Mouse (Mus musculus) embryonic facial prominence, embryonic 15.5 days (tissue): ENCODE data around the gene Prl7a2. TPM values are rescaled to one million over a fixed set of nuclear protein-coding genes. Genes with fewer than 3 reads are reported as not detected.

Experiments used
- ATAC-seq: fragments of 200-750 bp; cut with Nextera tagmentation; 2 replicates; pipeline ENCODE4 v1.8.0; 2017; ENCODE audit warnings: low read depth, moderate TSS enrichment; ENCODE audit not compliant: insufficient number of reproducible peaks, low FRiP score, low TSS enrichment
- H3K27ac ChIP-seq: fragments of 300-500 bp; sonication (generic); replicated peaks from 2 replicates; pipeline ENCODE4 v1.5.1; 2015; ENCODE audit warnings: mild to moderate bottlenecking, inconsistent platforms
- H3K27me3 ChIP-seq: fragments of 300-500 bp; sonication (generic); 2 replicates; pipeline ENCODE4 v1.6.1; 2015; ENCODE audit warnings: inconsistent platforms
- H3K36me3 ChIP-seq: fragments of 300-500 bp; sonication (generic); 2 replicates; pipeline ENCODE4 v1.6.1; 2015; ENCODE audit warnings: mild to moderate bottlenecking, inconsistent platforms
- H3K4me1 ChIP-seq: fragments of 300-500 bp; sonication (generic); 2 replicates; pipeline ENCODE4 v1.6.1; 2015; ENCODE audit warnings: inconsistent platforms
- H3K4me2 ChIP-seq: fragments of 300-500 bp; sonication (generic); replicated peaks from 2 replicates; pipeline ENCODE4 v1.6.1; 2015; ENCODE audit warnings: mild to moderate bottlenecking, inconsistent platforms
- H3K4me3 ChIP-seq: fragments of 300-500 bp; sonication (generic); replicated peaks from 2 replicates; pipeline ENCODE4 v1.5.1; 2015; ENCODE audit warnings: mild to moderate bottlenecking, inconsistent platforms
- H3K9ac ChIP-seq: fragments of 300-500 bp; sonication (generic); 2 replicates; pipeline ENCODE4 v1.6.1; 2015; ENCODE audit warnings: inconsistent platforms
- H3K9me3 ChIP-seq: fragments of 300-500 bp; sonication (generic); replicated peaks from 2 replicates; pipeline ENCODE4 v1.6.1; 2016; ENCODE audit warnings: inconsistent platforms
- WGBS: fragments of 180-500 bp; shearing (Covaris S2); methylation state at CpG from one replicate; pipeline ENCODE4 v1.1.7; 2015; 5-methylcytosine and 5-hydroxymethylcytosine counted together
- polyA plus RNA-seq: library from polyadenylated mRNA; unstranded; fragments of >200 nt; fragmentation: Nextera tagmentation; extraction: Ambion mirVana; gene quantifications from 2 replicates; pipeline ENCODE4 v1.2.1, GENCODE M21; 2015

Gene Prl7a2
- not detected in 2 replicates for polyA plus RNA-seq

- Histone ChIP-seq H3K4me3 (no peak within 1 kb of the TSS), H3K27ac (no peak within 1 kb of the TSS), H3K4me1 (no peaks in the 10 kb centered on the region), H3K36me3 (no peaks in the 10 kb centered on the region), H3K4me2 (no peak within 1 kb of the TSS), H3K9me3 (no peaks in the 10 kb centered on the region), H3K9ac (no peak within 1 kb of the TSS), H3K27me3 (no peaks in the 10 kb centered on the region)
- WGBS, result 82% methylated on average over 4 of the region's 4 CpGs
- ATAC-seq, result no peak
Measured at GRCm38 (mm10) chr13:27667936-27668335, at the start of gene Prl7a2. Prl7a2 (minus strand) TSS chr13:27668036.

DNA sequence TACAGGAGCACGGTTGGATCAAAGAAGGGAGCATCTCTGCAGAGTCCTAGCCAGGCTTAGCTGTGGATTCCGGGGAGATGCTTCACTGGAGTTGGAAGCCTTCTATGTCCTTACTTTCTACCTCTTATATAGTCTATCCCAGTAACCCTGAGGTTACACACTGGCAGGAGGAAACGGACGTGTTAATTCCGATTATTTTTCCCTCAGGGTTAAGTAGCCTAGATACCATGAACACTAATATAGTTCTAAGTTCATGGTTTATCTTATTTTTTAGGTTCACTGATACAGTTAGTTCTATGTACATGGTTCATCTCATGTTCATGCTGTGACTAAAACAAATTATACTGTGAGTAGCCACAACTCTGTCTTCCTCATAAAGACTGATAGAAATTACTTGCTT lies 48.8 kb upstream of the Prl7a2 start, which contains the start of gene Prl7d1:
TSS of gene Prl7d1 (minus strand) at position 101 of the 400 bp plus-strand sequence.
- WGBS, result 82% methylated on average over 5 of the region's 5 CpGs
- no peak within 1 kb of the TSS for H3K9ac ChIP-seq
- H3K9me3 ChIP-seq, result no peaks in the 10 kb centered on the region
- no peak within 1 kb of the TSS for H3K4me2 ChIP-seq
- H3K4me1 ChIP-seq, result no peaks in the 10 kb centered on the region
- H3K27ac ChIP-seq, result no peak within 1 kb of the TSS
- H3K4me3 ChIP-seq, result no peak within 1 kb of the TSS
- no peaks in the 10 kb centered on the region for H3K27me3 ChIP-seq
- no peak for ATAC-seq
- H3K36me3 ChIP-seq, result no peaks in the 10 kb centered on the region

DNA sequence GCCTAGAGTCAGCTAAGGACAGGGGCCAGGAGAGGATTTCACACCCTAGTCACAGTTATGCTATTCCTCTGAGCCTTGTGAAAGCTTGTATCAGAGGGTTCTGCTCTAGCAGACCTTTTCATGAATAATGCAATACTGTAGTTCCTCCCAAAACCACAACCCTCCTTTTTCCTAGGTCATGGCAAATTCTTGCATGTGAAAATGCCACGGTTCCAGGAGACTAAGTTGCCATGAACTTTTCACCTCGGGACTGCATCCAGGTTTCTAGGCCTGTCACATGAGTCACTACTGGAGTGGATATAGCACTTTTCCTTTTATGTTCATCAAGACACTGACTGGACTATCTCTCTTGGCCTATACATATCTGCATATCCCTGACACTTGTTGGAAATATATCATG lies 38.7 kb upstream of the Prl7a2 start:
- no peaks in the 10 kb centered on the region for H3K27me3 ChIP-seq
- H3K4me3 ChIP-seq, result no peak overlapping the region
- H3K4me1 ChIP-seq, result no peaks in the 10 kb centered on the region
- H3K36me3 ChIP-seq, result no peaks in the 10 kb centered on the region
- H3K27ac ChIP-seq, result no peak overlapping the region
- ATAC-seq, result no peak
- WGBS, result 57% methylated on average over 2 of the region's 2 CpGs
- no peak overlapping the region for H3K4me2 ChIP-seq
- no peak overlapping the region for H3K9ac ChIP-seq
- no peaks in the 10 kb centered on the region for H3K9me3 ChIP-seq

GRCm38 (mm10) chr13:27660747-27661146 lies 7.1 kb downstream of the Prl7a2 start:
- H3K4me1 ChIP-seq, result no peaks in the 10 kb centered on the region
- WGBS, result 72% methylated on average over 2 of the region's 2 CpGs
- ATAC-seq, result no peak
- no peak overlapping the region for H3K4me3 ChIP-seq
- no peak overlapping the region for H3K4me2 ChIP-seq
- H3K9ac ChIP-seq, result no peak overlapping the region
- H3K36me3 ChIP-seq, result no peaks in the 10 kb centered on the region
- H3K9me3 ChIP-seq, result no peaks in the 10 kb centered on the region
- no peak overlapping the region for H3K27ac ChIP-seq
- H3K27me3 ChIP-seq, result no peaks in the 10 kb centered on the region

DNA sequence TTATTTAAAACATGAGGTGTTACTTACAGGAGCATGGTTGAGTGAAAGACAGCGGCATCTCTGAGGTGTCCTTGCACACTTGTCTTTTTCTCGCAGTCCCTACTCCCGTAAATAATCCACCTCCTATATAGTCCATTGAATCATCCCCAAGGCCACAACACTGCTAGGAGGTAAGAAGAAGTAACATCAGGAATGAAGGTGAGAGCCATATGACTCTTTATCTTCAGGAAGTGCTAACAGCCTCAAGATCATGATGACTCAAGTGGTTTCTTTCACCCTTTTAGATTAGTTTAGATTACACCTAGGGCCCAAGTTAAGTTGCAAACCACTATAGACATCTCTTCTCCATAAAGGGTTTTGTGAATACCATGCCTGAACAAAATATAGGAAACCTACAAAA lies 25.4 kb downstream of the Prl7a2 start, which contains the start of gene Prl7a1:
TSS of gene Prl7a1 (minus strand) at position 101 of the 400 bp plus-strand sequence.
- no peak within 1 kb of the TSS for H3K4me2 ChIP-seq
- no peaks in the 10 kb centered on the region for H3K27me3 ChIP-seq
- no peak within 1 kb of the TSS for H3K27ac ChIP-seq
- no peaks in the 10 kb centered on the region for H3K36me3 ChIP-seq
- H3K9ac ChIP-seq, result no peak within 1 kb of the TSS
- H3K4me3 ChIP-seq, result no peak within 1 kb of the TSS
- H3K9me3 ChIP-seq, result no peaks in the 10 kb centered on the region
- 91% methylated on average over 3 of the region's 3 CpGs for WGBS
- no peak for ATAC-seq
- H3K4me1 ChIP-seq, result no peaks in the 10 kb centered on the region

GRCm38 (mm10) chr13:27610482-27610881 lies 57.4 kb downstream of the Prl7a2 start, which contains the start of gene Prl7b1:
Prl7b1 (minus strand) TSS chr13:27610582.
- Histone ChIP-seq H3K4me2 (no peak within 1 kb of the TSS), H3K9me3 (no peaks in the 10 kb centered on the region), H3K36me3 (no peaks in the 10 kb centered on the region), H3K27ac (no peak within 1 kb of the TSS), H3K9ac (no peak within 1 kb of the TSS), H3K4me3 (no peak within 1 kb of the TSS), H3K4me1 (no peaks in the 10 kb centered on the region), H3K27me3 (no peaks in the 10 kb centered on the region)
- 75% methylated on average over 4 of the region's 4 CpGs for WGBS
- ATAC-seq, result no peak

Other genes with a start within 250 kb of the Prl7a2 start
- gene Prl8a6, start 229.3 kb downstream of the Prl7a2 start, polyA plus RNA-seq, result not detected in 2 replicates
- gene Prl8a8, start 154.8 kb downstream of the Prl7a2 start, polyA plus RNA-seq, result not detected in 2 replicates
- not detected in 2 replicates for gene Prl8a9, start 103.4 kb downstream of the Prl7a2 start, polyA plus RNA-seq
- gene Prl8a1, start 85.9 kb downstream of the Prl7a2 start, polyA plus RNA-seq, result not detected in 2 replicates
- gene Prl7b1, start 57.5 kb downstream of the Prl7a2 start, polyA plus RNA-seq, result not detected in 2 replicates
- gene Prl7a1, start 25.5 kb downstream of the Prl7a2 start, polyA plus RNA-seq, result not detected in 2 replicates
- gene Prl7d1, start 48.7 kb upstream of the Prl7a2 start, polyA plus RNA-seq, result not detected in 2 replicates
- not detected in 2 replicates for gene Prl7c1, start 112.8 kb upstream of the Prl7a2 start, polyA plus RNA-seq
- gene Prl2a1, start 133.6 kb upstream of the Prl7a2 start, polyA plus RNA-seq, result not detected in 2 replicates
- not detected in 2 replicates for gene Prl2c1, start 181.3 kb upstream of the Prl7a2 start, polyA plus RNA-seq